Mouse (Mus musculus) midbrain, embryonic 10.5 days (tissue): ENCODE results near the gene Susd2. TPM values are rescaled to one million over a fixed set of nuclear protein-coding genes. Genes with fewer than 3 reads are reported as not detected.

Experiments used
- DNase-seq: peaks from one replicate; pipeline ENCODE4 v3.0.0-alpha.2; 2017; ENCODE audit warnings: low spot score
- H3K27ac ChIP-seq: fragments of 300-500 bp; sonication (generic); replicated peaks from 2 replicates; pipeline ENCODE4 v1.5.1; 2016; ENCODE audit warnings: mild to moderate bottlenecking
- H3K27me3 ChIP-seq: fragments of 300-500 bp; sonication (generic); 2 replicates; pipeline ENCODE4 v1.6.1; 2016; ENCODE audit warnings: low read depth, mild to moderate bottlenecking; ENCODE audit not compliant: poor library complexity, severe bottlenecking
- H3K36me3 ChIP-seq: fragments of 300-500 bp; sonication (generic); 2 replicates; pipeline ENCODE4 v1.6.1; 2016; ENCODE audit warnings: mild to moderate bottlenecking, moderate library complexity
- H3K4me1 ChIP-seq: fragments of 300-500 bp; sonication (generic); 2 replicates; pipeline ENCODE4 v1.6.1; 2016
- H3K4me3 ChIP-seq: fragments of 300-500 bp; sonication (generic); 2 replicates; pipeline ENCODE4 v1.5.1; 2016; ENCODE audit warnings: mild to moderate bottlenecking, moderate library complexity
- H3K9me3 ChIP-seq: fragments of 300-500 bp; sonication (generic); replicated peaks from 2 replicates; pipeline ENCODE4 v1.6.1; 2016; ENCODE audit warnings: mild to moderate bottlenecking
- WGBS: fragments of 180-500 bp; shearing (Covaris S2); methylation state at CpG from one replicate; pipeline ENCODE4 v1.1.7; 2016; 5-methylcytosine and 5-hydroxymethylcytosine counted together
- polyA plus RNA-seq: library from polyadenylated mRNA; unstranded; fragments of >200 nt; fragmentation: Nextera tagmentation; extraction: Ambion mirVana; gene quantifications from 2 replicates; pipeline ENCODE4 v1.2.1, GENCODE M21; 2016

Gene Susd2
- polyA plus RNA-seq, 1 experiment from 2014 or later = 1.6 TPM

- peaks cover 26% of the 10 kb centered on the region for H3K4me1 ChIP-seq
- H3K9me3 ChIP-seq = no peaks in the 10 kb centered on the region
- H3K27me3 ChIP-seq = peaks cover 40% of the 10 kb centered on the region
- peak overlapping the region; percentile 68 for H3K27ac ChIP-seq
- WGBS = 2% methylated on average over 23 of the region's 23 CpGs
- peak; percentile 52 for DNase-seq
- peaks cover 48% of the 10 kb centered on the region for H3K36me3 ChIP-seq
- H3K4me3 ChIP-seq = peak overlapping the region; percentile 64
Measured at GRCm38 (mm10) chr10:75667911-75668270, 24.1 kb upstream of the Susd2 start.

- peak overlapping the region; percentile 68 for H3K27ac ChIP-seq
- H3K4me3 ChIP-seq = peak overlapping the region; percentile 64
- peaks cover 26% of the 10 kb centered on the region for H3K4me1 ChIP-seq
- no peaks in the 10 kb centered on the region for H3K9me3 ChIP-seq
- under 1% methylated on average over 63 of the region's 63 CpGs for WGBS
- H3K27me3 ChIP-seq = peaks cover 40% of the 10 kb centered on the region
- peak; percentile 59 for DNase-seq
- H3K36me3 ChIP-seq = peaks cover 48% of the 10 kb centered on the region
Measured at GRCm38 (mm10) chr10:75667115-75667910, 23.5 kb upstream of the Susd2 start.

GRCm38 (mm10) chr10:75666451-75667030 is 22.7 kb upstream of the Susd2 start:
- peaks cover 48% of the 10 kb centered on the region for H3K36me3 ChIP-seq
- H3K27me3 ChIP-seq = peaks cover 40% of the 10 kb centered on the region
- no peak for DNase-seq

GRCm38 (mm10) chr10:75664673-75665270 is 21.0 kb upstream of the Susd2 start:
- H3K9me3 ChIP-seq = no peaks in the 10 kb centered on the region
- peaks cover 42% of the 10 kb centered on the region for H3K36me3 ChIP-seq
- 96% methylated on average over 6 of the region's 6 CpGs for WGBS
- H3K27me3 ChIP-seq = peaks cover 34% of the 10 kb centered on the region
- no peak overlapping the region for H3K27ac ChIP-seq
- no peak overlapping the region for H3K4me3 ChIP-seq
- peaks cover 26% of the 10 kb centered on the region for H3K4me1 ChIP-seq
- no peak for DNase-seq

More at GRCm38 (mm10) chr10:75666451-75667030, 22.7 kb upstream of the Susd2 start:
- no peaks in the 10 kb centered on the region for H3K9me3 ChIP-seq
- peak overlapping the region; percentile 64 for H3K4me3 ChIP-seq
- 0 out of 2 replicates have a peak overlapping the region, but pooled peaks have one; percentile 3 for H3K27ac ChIP-seq
- H3K4me1 ChIP-seq = peaks cover 26% of the 10 kb centered on the region
- WGBS = 35% methylated on average over 4 of the region's 4 CpGs

- Histone ChIP-seq H3K4me3 (no peak overlapping the region), H3K27me3 (peaks cover 12% of the 10 kb centered on the region), H3K9me3 (no peaks in the 10 kb centered on the region), H3K27ac (no peak overlapping the region), H3K36me3 (peaks cover 53% of the 10 kb centered on the region), H3K4me1 (peaks cover 16% of the 10 kb centered on the region)
- no peak for DNase-seq
- WGBS = 92% methylated on average over 4 of the region's 4 CpGs
Measured at GRCm38 (mm10) chr10:75662575-75662974, 18.8 kb upstream of the Susd2 start.

- DNase-seq = no peak
- WGBS = 92% methylated on average over 3 of the region's 3 CpGs
- peaks cover 60% of the 10 kb centered on the region for H3K36me3 ChIP-seq
Measured at GRCm38 (mm10) chr10:75661876-75662275, 18.1 kb upstream of the Susd2 start.

GRCm38 (mm10) chr10:75661381-75661780 is 17.6 kb upstream of the Susd2 start:
- 0 out of 2 replicates have a peak, but pooled peaks cover 4% of the 10 kb centered on the region for H3K4me1 ChIP-seq
- peaks cover 5% of the 10 kb centered on the region; the same call in 1 of the 2 replicates for H3K27me3 ChIP-seq
- DNase-seq = no peak
- no peak overlapping the region for H3K4me3 ChIP-seq
- no peaks in the 10 kb centered on the region for H3K9me3 ChIP-seq
- no peak overlapping the region for H3K27ac ChIP-seq
- peaks cover 65% of the 10 kb centered on the region for H3K36me3 ChIP-seq
- 87% methylated on average over 6 of the region's 6 CpGs for WGBS

More at GRCm38 (mm10) chr10:75661876-75662275, 18.1 kb upstream of the Susd2 start:
- H3K4me1 ChIP-seq = peaks cover 9% of the 10 kb centered on the region
- peaks cover 10% of the 10 kb centered on the region for H3K27me3 ChIP-seq
- no peak overlapping the region for H3K27ac ChIP-seq
- no peak overlapping the region for H3K4me3 ChIP-seq
- no peaks in the 10 kb centered on the region for H3K9me3 ChIP-seq

GRCm38 (mm10) chr10:75657772-75658171 is 14.0 kb upstream of the Susd2 start:
- Histone ChIP-seq H3K27ac (no peak overlapping the region), H3K27me3 (no peaks in the 10 kb centered on the region), H3K9me3 (no peaks in the 10 kb centered on the region), H3K4me3 (no peak overlapping the region), H3K36me3 (peaks cover 91% of the 10 kb centered on the region), H3K4me1 (no peaks in the 10 kb centered on the region)
- 95% methylated on average over 7 of the region's 7 CpGs for WGBS
- no peak for DNase-seq

- Histone ChIP-seq H3K27ac (no peak overlapping the region), H3K9me3 (no peaks in the 10 kb centered on the region), H3K4me1 (no peaks in the 10 kb centered on the region), H3K36me3 (peaks cover 91% of the 10 kb centered on the region), H3K27me3 (no peaks in the 10 kb centered on the region), H3K4me3 (no peak overlapping the region)
- WGBS = 93% methylated on average over 5 of the region's 5 CpGs
- DNase-seq = no peak
Measured at GRCm38 (mm10) chr10:75657165-75657564, 13.4 kb upstream of the Susd2 start.

- no peak for DNase-seq
- Histone ChIP-seq H3K4me3 (no peak overlapping the region), H3K4me1 (no peaks in the 10 kb centered on the region), H3K27me3 (no peaks in the 10 kb centered on the region), H3K9me3 (no peaks in the 10 kb centered on the region), H3K27ac (no peak overlapping the region), H3K36me3 (peaks cover 99% of the 10 kb centered on the region)
- 97% methylated on average over 4 of the region's 4 CpGs for WGBS
Measured at GRCm38 (mm10) chr10:75654053-75654452, 10.2 kb upstream of the Susd2 start.

- DNase-seq = no peak
- no peak overlapping the region for H3K27ac ChIP-seq
- 94% methylated on average over 16 of the region's 16 CpGs for WGBS
- no peaks in the 10 kb centered on the region for H3K9me3 ChIP-seq
- H3K36me3 ChIP-seq = peaks cover 100% of the 10 kb centered on the region
- H3K27me3 ChIP-seq = no peaks in the 10 kb centered on the region
- no peak overlapping the region for H3K4me3 ChIP-seq
- no peaks in the 10 kb centered on the region for H3K4me1 ChIP-seq
Measured at GRCm38 (mm10) chr10:75651381-75652068, 7.7 kb upstream of the Susd2 start.

- no peaks in the 10 kb centered on the region for H3K9me3 ChIP-seq
- H3K4me1 ChIP-seq = no peaks in the 10 kb centered on the region
- H3K27ac ChIP-seq = no peak overlapping the region
- 90% methylated on average over 6 of the region's 6 CpGs for WGBS
- peaks cover 100% of the 10 kb centered on the region for H3K36me3 ChIP-seq
- H3K4me3 ChIP-seq = no peak overlapping the region
- H3K27me3 ChIP-seq = no peaks in the 10 kb centered on the region
- no peak for DNase-seq
Measured at GRCm38 (mm10) chr10:75650306-75650902, 6.6 kb upstream of the Susd2 start.
